ENCODE assay signal across 9 mouse cellular contexts in the genomic region with DNA sequence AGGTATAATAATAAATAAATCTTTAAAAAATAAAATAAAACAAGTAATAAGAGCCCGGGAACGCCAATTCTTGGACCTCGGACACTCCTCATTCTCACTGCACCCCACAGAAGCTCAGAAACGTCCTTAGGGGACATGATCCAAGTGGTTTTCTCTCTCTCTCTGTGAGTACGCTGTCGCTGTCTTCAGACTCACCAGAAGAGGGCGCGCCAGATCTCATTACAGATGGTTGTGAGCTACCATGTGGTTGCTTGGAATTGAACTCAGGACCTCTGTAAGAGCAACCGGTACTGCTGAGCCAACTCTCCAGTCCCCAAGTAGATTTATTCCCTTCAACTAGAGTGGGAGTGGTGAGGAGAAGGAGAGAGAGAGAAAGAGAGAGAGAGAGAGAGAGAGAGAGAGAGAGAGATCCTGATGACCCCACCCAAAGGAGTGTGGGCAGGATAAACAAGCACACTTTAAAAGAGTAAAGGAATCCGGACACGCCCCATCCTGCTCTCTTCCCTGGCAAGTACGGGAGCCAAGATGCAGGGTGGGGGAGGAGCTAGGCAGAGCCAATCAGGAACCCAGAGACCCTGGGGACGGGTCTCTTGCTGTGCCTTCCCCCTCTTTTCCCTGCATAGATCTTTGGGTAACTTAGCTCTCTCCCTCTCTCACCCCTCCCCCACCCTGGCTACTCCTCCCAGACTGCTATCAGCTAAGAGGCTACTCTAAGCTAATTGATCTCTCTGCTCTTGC. TPM values are rescaled to one million over a fixed set of nuclear protein-coding genes. Genes with fewer than 3 reads are reported as not detected.
A peak's percentile ranks its signal among the peaks of the same experiment; 100 is the strongest.
DNase-seq lines count a peak whose midpoint lies in the region; ATAC-seq and TF ChIP-seq lines count a peak whose summit lies in the region.
"Had no signal": no experiment of that assay in that cellular context is flagged by ENCODE, and none has a peak within 500 bp of the region (broad histone marks: within the 10 kb centered on the region; RNA-seq: fewer than 3 reads in every experiment).

No protein-coding gene starts in this region.

- intact Hi-C loops in left cerebral cortex, postnatal 10 days (cut with DNase I) = no loop called here

- H3K36me3 ChIP-seq in kidney, adult 2 months (ENCODE audit: control insufficient read depth, insufficient read depth, low read length) = no peaks in the 10 kb centered on the region
- H3K36me3 ChIP-seq in E14TG2a.4 (ENCODE audit: insufficient read depth, low read length) = peaks cover 4% of the 10 kb centered on the region
- H3K36me3 ChIP-seq in intestine, postnatal 0 days (ENCODE audit: control insufficient read depth, insufficient read depth) = no peaks in the 10 kb centered on the region
- no peaks in the 10 kb centered on the region for H3K36me3 ChIP-seq in splenic B cell, adult 2 months (ENCODE audit: control insufficient read depth, insufficient read depth, low read length, poor library complexity, severe bottlenecking)
- H3K36me3 ChIP-seq: liver, embryonic 15.5 days had no signal

- H3K27ac ChIP-seq in kidney, adult 2 months (ENCODE audit: insufficient read depth, low read depth, low read length) = no peak overlapping the region
- H3K27ac ChIP-seq in bone marrow, adult 2 months (ENCODE audit: control insufficient read depth, insufficient read depth, low read depth, low read length, poor library complexity) = no peak overlapping the region
- H3K27ac ChIP-seq in intestine, postnatal 0 days (ENCODE audit: low read depth, low read length) = no peak overlapping the region
- H3K27ac ChIP-seq: liver, embryonic 15.5 days had no signal

- H3K4me1 ChIP-seq in kidney, adult 2 months (ENCODE audit: control insufficient read depth, insufficient read depth, low read length) = no peaks in the 10 kb centered on the region
- H3K4me1 ChIP-seq in E14TG2a.4 (replicated peaks; ENCODE audit: low read depth, low read length) = peaks cover 79% of the 10 kb centered on the region
- no peaks in the 10 kb centered on the region for H3K4me1 ChIP-seq in bone marrow, adult 2 months (ENCODE audit: control insufficient read depth, insufficient read depth, low read length)
- H3K4me1 ChIP-seq in intestine, postnatal 0 days (replicated peaks; ENCODE audit: control insufficient read depth, insufficient read depth, low read length) = 0 out of 2 replicates have a peak, but pooled peaks cover 4% of the 10 kb centered on the region

- no peak overlapping the region for H3K9ac ChIP-seq in intestine, postnatal 0 days (ENCODE audit: low read depth, low read length)
- H3K9ac ChIP-seq: liver, embryonic 15.5 days had no signal

- DNase-seq in kidney, adult 2 months = no peak
- DNase-seq in kidney, adult 8-10 months = no peak
- peak; percentile 54 for DNase-seq in splenic B cell, adult 2 months (ENCODE audit: low read depth, low spot score)
- no peak for DNase-seq in left cerebral cortex, postnatal 10 days (ENCODE audit: extremely low spot score in 1 of 2, low spot score in 2 of 2)
- DNase-seq in urinary bladder, postnatal 36 days (ENCODE audit: low spot score in 2 of 2) = no peak

- TF ChIP-seq CTCF in kidney, adult 2 months (conservative IDR thresholded peaks at IDR 0.05; ENCODE audit: insufficient read depth, insufficient read length, low read depth, low read length) = peak; percentile 39; the same call in 1 of the 2 replicates
- peak; percentile 58 for TF ChIP-seq CTCF in E14TG2a.4 (conservative IDR thresholded peaks at IDR 0.05; ENCODE audit: low read length)
- peak; percentile 43 for TF ChIP-seq CTCF in bone marrow, adult 2 months (IDR thresholded peaks at IDR 0.05; ENCODE audit: control insufficient read depth, insufficient read depth, low read length)
- peak; percentile 62 for TF ChIP-seq CTCF in intestine, postnatal 0 days (IDR thresholded peaks at IDR 0.05; ENCODE audit: low read depth)

- H3K4me2 ChIP-seq in intestine, postnatal 0 days (replicated peaks; ENCODE audit: low read depth) = no peak overlapping the region
- H3K4me2 ChIP-seq: liver, embryonic 15.5 days had no signal

- no peaks in the 10 kb centered on the region for H3K9me3 ChIP-seq in E14TG2a.4 (ENCODE audit: low read length)
- H3K9me3 ChIP-seq in intestine, postnatal 0 days (ENCODE audit: control insufficient read depth) = no peaks in the 10 kb centered on the region
- H3K9me3 ChIP-seq: liver, embryonic 15.5 days had no signal

- no peak for ATAC-seq in intestine, postnatal 0 days

- TF ChIP-seq POLR2A in kidney, adult 2 months (IDR thresholded peaks at IDR 0.05; ENCODE audit: low read depth, low read length) = no peak
- TF ChIP-seq POLR2A in bone marrow, adult 2 months (IDR thresholded peaks at IDR 0.05; ENCODE audit: borderline replicate concordance, control insufficient read depth, low read depth, low read length) = no peak

- no peak overlapping the region for H3K4me3 ChIP-seq in kidney, adult 2 months (ENCODE audit: insufficient read depth, low read depth, low read length)
- H3K4me3 ChIP-seq in E14TG2a.4 (replicated peaks; ENCODE audit: low read length) = peak overlapping the region; percentile 68
- no peak overlapping the region for H3K4me3 ChIP-seq in bone marrow, adult 2 months (replicated peaks; ENCODE audit: control insufficient read depth, low read depth, low read length)
- no peak overlapping the region for H3K4me3 ChIP-seq in intestine, postnatal 0 days (ENCODE audit: low read depth, low read length)
- H3K4me3 ChIP-seq: liver, embryonic 15.5 days had no signal

- 21% methylated on average over 13 of the region's 13 CpGs for WGBS in kidney, adult 2 months
- WGBS in bone marrow, adult 2 months = 24% methylated on average over 13 of the region's 13 CpGs
- 16% methylated on average over 13 of the region's 13 CpGs for WGBS in intestine, postnatal 0 days

- no peaks in the 10 kb centered on the region for H3K27me3 ChIP-seq in kidney, adult 2 months (replicated peaks; ENCODE audit: control insufficient read depth, insufficient read depth, low read length)
- H3K27me3 ChIP-seq in E14TG2a.4 (ENCODE audit: insufficient read depth, low read length) = peaks cover 4% of the 10 kb centered on the region
- 0 out of 2 replicates have a peak, but pooled peaks cover 3% of the 10 kb centered on the region for H3K27me3 ChIP-seq in intestine, postnatal 0 days (replicated peaks; ENCODE audit: control insufficient read depth, insufficient read depth, low read length)
- no peaks in the 10 kb centered on the region; the same call in 1 of the 2 replicates for H3K27me3 ChIP-seq in splenic B cell, adult 2 months (ENCODE audit: control insufficient read depth, insufficient read depth, low read length, poor library complexity, severe bottlenecking)

RNA-seq across cellular contexts. Expression of a gene that starts 8.1 kb away (rescaled TPM):
- polyA plus RNA-seq in kidney, adult 2 months (2012; rRNA removed) = 0.34 and 0.37 TPM in 2 replicates
- 4.7 TPM in 1 of 2 replicates, not detected in the other for polyA plus RNA-seq in bone marrow, adult 2 months (2011; ENCODE audit: insufficient read depth, insufficient read length, low replicate concordance, missing spikeins)
- polyA plus RNA-seq in intestine, postnatal 0 days (2015; fragmentation: Nextera tagmentation; extraction: Ambion mirVana) = 1.4 and 2.1 TPM in 2 replicates
- total RNA-seq in left cerebral cortex, postnatal 10 days (2021) = 10 to 100 TPM; 94.8 to 99.2 TPM

RNA-seq across cellular contexts. Expression of a gene that starts 23.7 kb away (rescaled TPM):
- polyA plus RNA-seq in kidney, adult 2 months (2012; rRNA removed) = 27.7 and 29.5 TPM in 2 replicates
- 10.1 and 10.7 TPM in 2 replicates for polyA plus RNA-seq in bone marrow, adult 2 months (2011; ENCODE audit: insufficient read depth, insufficient read length, low replicate concordance, missing spikeins)
- polyA plus RNA-seq in intestine, postnatal 0 days (2015; fragmentation: Nextera tagmentation; extraction: Ambion mirVana) = 13.2 and 13.3 TPM in 2 replicates
- 100 to 1,000 TPM; 126 to 129 TPM for total RNA-seq in left cerebral cortex, postnatal 10 days (2021)

RNA-seq across cellular contexts. Expression of a gene that starts 26.8 kb away (rescaled TPM):
- polyA plus RNA-seq in kidney, adult 2 months (2012; rRNA removed) = 2.4 and 2.6 TPM in 2 replicates
- 57.9 and 66.4 TPM in 2 replicates for polyA plus RNA-seq in bone marrow, adult 2 months (2011; ENCODE audit: insufficient read depth, insufficient read length, low replicate concordance, missing spikeins)
- 23.2 and 25.7 TPM in 2 replicates for polyA plus RNA-seq in intestine, postnatal 0 days (2015; fragmentation: Nextera tagmentation; extraction: Ambion mirVana)
- total RNA-seq in left cerebral cortex, postnatal 10 days (2021) = 10 to 100 TPM; 15.6 to 16.9 TPM

RNA-seq across cellular contexts. Expression of a gene that starts 27.1 kb away (rescaled TPM):
- 0.58 TPM in 1 of 2 replicates, not detected in the other for polyA plus RNA-seq in kidney, adult 2 months (2012; rRNA removed)
- not detected in 2 replicates for polyA plus RNA-seq in bone marrow, adult 2 months (2011; ENCODE audit: insufficient read depth, insufficient read length, low replicate concordance, missing spikeins)
- polyA plus RNA-seq in intestine, postnatal 0 days (2015; fragmentation: Nextera tagmentation; extraction: Ambion mirVana) = 1.2 and 3.0 TPM in 2 replicates
- 1 to 10 TPM; 1.6 to 4.7 TPM for total RNA-seq in left cerebral cortex, postnatal 10 days (2021)
- polyA plus RNA-seq: liver, embryonic 15.5 days had no signal

RNA-seq across cellular contexts. Expression of a gene that starts 39.1 kb away (rescaled TPM):
- polyA plus RNA-seq in kidney, adult 2 months (2012; rRNA removed) = 427 and 506 TPM in 2 replicates
- polyA plus RNA-seq in bone marrow, adult 2 months (2011; ENCODE audit: insufficient read depth, insufficient read length, low replicate concordance, missing spikeins) = 6.6 and 9.3 TPM in 2 replicates
- 124 and 136 TPM in 2 replicates for polyA plus RNA-seq in intestine, postnatal 0 days (2015; fragmentation: Nextera tagmentation; extraction: Ambion mirVana)
- 10 to 100 TPM; 13.9 to 16.9 TPM for total RNA-seq in left cerebral cortex, postnatal 10 days (2021)
